Mouse (Mus musculus) E14TG2a.4 (cell line): ENCODE measurements around the gene Pold2.
A peak's percentile ranks its signal among the peaks of the same experiment; 100 is the strongest.

Experiments used
- CTCF ChIP-seq: conservative IDR thresholded peaks from 2 replicates; pipeline ENCODE4 v1.5.1; 2014; ENCODE audit warnings: low read length
- NANOG ChIP-seq: IDR thresholded peaks from 2 replicates; pipeline ENCODE4 v1.6.1; 2014; ENCODE audit warnings: borderline replicate concordance, low read length, mixed read lengths
- POU5F1 ChIP-seq: IDR thresholded peaks from 2 replicates; pipeline ENCODE4 v1.6.1; 2014; ENCODE audit warnings: low read length, borderline replicate concordance

DNA sequence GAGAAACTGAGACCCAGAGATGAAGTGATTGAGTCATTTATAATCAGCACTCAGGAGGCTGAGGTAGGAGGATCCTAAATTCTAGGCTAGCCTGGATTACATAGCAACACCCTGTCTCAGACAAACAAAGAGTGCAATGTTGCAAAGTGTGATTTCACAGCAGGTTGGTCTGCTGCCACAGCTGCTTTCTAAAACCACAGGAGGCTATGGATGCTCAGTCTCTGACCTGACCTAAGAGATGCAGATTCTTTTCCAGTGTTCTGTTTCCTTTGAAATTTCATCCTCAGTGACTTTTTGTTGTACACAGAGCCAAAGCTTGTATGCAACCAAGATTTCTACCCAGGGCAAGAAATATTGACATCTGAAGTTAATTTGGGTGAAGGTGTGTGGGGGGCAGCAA, 22.6 kb downstream of the Pold2 start:
- TF ChIP-seq CTCF: no peak
- no peak for TF ChIP-seq POU5F1
- peak; percentile 52; the same call in 1 of the 2 replicates for TF ChIP-seq NANOG
